Mouse (Mus musculus) hindbrain, postnatal 0 days (tissue): ENCODE measurements around the gene Ostm1. TPM values are rescaled to one million over a fixed set of nuclear protein-coding genes. Genes with fewer than 3 reads are reported as not detected.
A peak's percentile ranks its signal among the peaks of the same experiment; 100 is the strongest.

Experiments
- ATAC-seq: fragments of 200-750 bp; cut with Nextera tagmentation; 2 replicates; pipeline ENCODE4 v1.8.0; 2017; ENCODE audit warnings: mild to moderate bottlenecking, moderate TSS enrichment, moderate library complexity
- DNase-seq: peaks from one replicate; pipeline ENCODE4 v3.0.0-alpha.2; 2015; ENCODE audit warnings: low spot score
- H3K27ac ChIP-seq: fragments of 300-500 bp; sonication (generic); 2 replicates; pipeline ENCODE4 v1.5.1; 2014; ENCODE audit warnings: mild to moderate bottlenecking
- H3K27me3 ChIP-seq: fragments of 300-500 bp; sonication (generic); 2 replicates; pipeline ENCODE4 v1.6.1; 2014; ENCODE audit warnings: low read length, mixed read lengths; ENCODE audit not compliant: insufficient read depth
- H3K36me3 ChIP-seq: fragments of 300-500 bp; sonication (generic); 2 replicates; pipeline ENCODE4 v1.6.1; 2014; ENCODE audit warnings: low read length, mixed read lengths; ENCODE audit not compliant: insufficient read depth
- H3K4me1 ChIP-seq: fragments of 300-500 bp; sonication (generic); 2 replicates; pipeline ENCODE4 v1.6.1; 2014; ENCODE audit warnings: antibody characterized with exemption, low read length, mixed read lengths; ENCODE audit not compliant: insufficient read depth
- H3K4me2 ChIP-seq: fragments of 300-500 bp; sonication (generic); 2 replicates; pipeline ENCODE4 v1.6.1; 2014; ENCODE audit warnings: low read depth, mild to moderate bottlenecking, low read length, moderate library complexity, mixed read lengths
- H3K4me3 ChIP-seq: fragments of 300-500 bp; sonication (generic); 2 replicates; pipeline ENCODE4 v1.5.1; 2014; ENCODE audit warnings: low read length
- H3K9ac ChIP-seq: fragments of 300-500 bp; sonication (generic); replicated peaks from 2 replicates; pipeline ENCODE4 v1.6.1; 2014; ENCODE audit warnings: mild to moderate bottlenecking, low read length, moderate library complexity, mixed read lengths
- H3K9me3 ChIP-seq: fragments of 300-500 bp; sonication (generic); 2 replicates; pipeline ENCODE4 v1.6.1; 2016; ENCODE audit warnings: low read length, mixed read lengths
- CTCF ChIP-seq: IDR thresholded peaks from 2 replicates; pipeline ENCODE4 v1.5.1; 2016; ENCODE audit warnings: antibody characterized with exemption, control low read depth, low read depth
- whole genome bisulfite sequencing: fragments of 180-500 bp; shearing (Covaris S2); extraction: QIAGEN DNeasy Blood & Tissue Kit; methylation state at CpG from one replicate; pipeline ENCODE4 v1.1.7; 2014; 5-methylcytosine and 5-hydroxymethylcytosine counted together
- polyA plus RNA-seq: library from polyadenylated mRNA; unstranded; fragments of >200 nt; fragmentation: Nextera tagmentation; extraction: Ambion mirVana; gene quantifications from 2 replicates; pipeline ENCODE4 v1.2.1, GENCODE M21; 2015
- total RNA-seq: library from RNA; depleted of rRNA; stranded (reverse); fragments of >200 nt; gene quantifications from 2 replicates; pipeline ENCODE4 v1.2.3, GENCODE M21; 2014

The Ostm1 gene
- total and polyA plus RNA-seq, 2 experiments from 2014 or later: 36.8 to 43.1 TPM

DNA sequence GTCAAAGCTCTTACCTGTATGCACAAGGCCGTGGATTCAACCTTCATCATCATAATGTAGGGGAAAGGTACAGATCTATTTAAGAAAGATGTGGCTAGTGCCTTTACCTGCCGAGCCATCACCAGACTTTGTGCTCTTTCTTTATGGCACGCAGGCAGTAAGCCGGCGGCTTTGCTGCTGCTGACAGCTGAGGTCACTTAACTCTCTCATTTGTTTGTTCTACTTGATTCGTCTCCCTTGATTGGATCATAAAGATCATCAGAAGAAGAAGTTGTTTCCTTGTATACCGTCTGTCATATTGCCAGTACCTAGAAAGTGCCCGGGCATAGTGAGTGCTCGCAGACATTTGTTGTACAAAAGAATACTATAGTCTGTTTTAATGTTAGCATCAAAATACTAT, 114.8 kb downstream of the Ostm1 start:
- Histone ChIP-seq H3K4me2 (no peak overlapping the region), H3K9ac (no peak overlapping the region), H3K4me1 (no peaks in the 10 kb centered on the region), H3K9me3 (no peaks in the 10 kb centered on the region), H3K27ac (no peak overlapping the region), H3K36me3 (peaks cover 15% of the 10 kb centered on the region; the same call in 1 of the 2 replicates), H3K4me3 (no peak overlapping the region), H3K27me3 (no peaks in the 10 kb centered on the region)
- no peak for ATAC-seq
- 92% methylated on average over 9 of the region's 9 CpGs for WGBS
- TF ChIP-seq CTCF: no peak
- no peak for DNase-seq

DNA sequence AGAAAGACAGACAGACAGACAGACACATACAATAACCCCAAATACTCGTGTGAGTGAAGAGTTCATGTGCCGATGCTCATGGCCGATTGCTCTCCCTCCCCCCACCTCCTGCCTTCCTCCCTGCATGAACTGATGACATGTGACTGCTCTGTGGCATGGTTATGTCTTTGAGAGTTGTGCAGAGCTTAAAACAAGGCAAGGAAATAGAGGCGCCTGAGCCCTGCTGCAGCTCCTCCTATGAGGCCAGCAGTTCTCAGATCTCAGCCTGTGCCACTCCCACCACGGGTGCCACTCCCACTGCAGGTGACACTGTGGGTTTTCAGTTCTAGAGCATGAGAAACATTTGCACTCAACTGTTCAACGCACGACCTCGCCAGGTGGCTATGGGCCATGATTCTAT, 115.4 kb downstream of the Ostm1 start:
- DNase-seq (no peak), ATAC-seq (no peak)
- Histone ChIP-seq H3K4me2 (no peak overlapping the region), H3K4me3 (no peak overlapping the region), H3K27me3 (no peaks in the 10 kb centered on the region), H3K4me1 (no peaks in the 10 kb centered on the region), H3K9me3 (no peaks in the 10 kb centered on the region), H3K27ac (no peak overlapping the region), H3K36me3 (peaks cover 17% of the 10 kb centered on the region; the same call in 1 of the 2 replicates), H3K9ac (no peak overlapping the region)
- TF ChIP-seq CTCF: no peak
- 90% methylated on average over 8 of the region's 8 CpGs for WGBS

DNA sequence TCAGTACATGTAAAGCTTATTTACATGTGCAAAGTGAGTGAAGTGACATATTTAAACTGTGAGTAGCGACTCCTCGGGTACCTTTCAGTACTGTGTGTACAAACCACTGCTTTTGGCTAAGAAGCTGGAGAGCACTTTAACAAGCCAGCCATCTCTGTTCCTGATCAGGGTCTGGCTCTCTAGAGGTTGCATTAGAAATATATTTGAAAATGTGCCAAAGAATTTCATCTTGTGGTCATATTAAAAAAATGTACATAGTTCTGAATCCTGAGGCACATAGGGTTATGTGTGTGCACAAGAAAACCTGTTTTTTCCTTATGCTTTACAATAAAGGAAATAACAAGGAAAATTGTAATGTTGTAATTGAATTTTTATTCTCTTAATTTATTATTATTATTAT, 118.5 kb downstream of the Ostm1 start:
- Histone ChIP-seq H3K9ac (no peak overlapping the region), H3K9me3 (no peaks in the 10 kb centered on the region), H3K4me2 (no peak overlapping the region), H3K36me3 (peaks cover 21% of the 10 kb centered on the region; the same call in 1 of the 2 replicates), H3K4me1 (no peaks in the 10 kb centered on the region), H3K4me3 (no peak overlapping the region), H3K27me3 (no peaks in the 10 kb centered on the region), H3K27ac (no peak overlapping the region)
- DNase-seq (no peak), ATAC-seq (no peak)
- 91% methylated on average over 2 of the region's 2 CpGs for WGBS
- no peak for TF ChIP-seq CTCF

DNA sequence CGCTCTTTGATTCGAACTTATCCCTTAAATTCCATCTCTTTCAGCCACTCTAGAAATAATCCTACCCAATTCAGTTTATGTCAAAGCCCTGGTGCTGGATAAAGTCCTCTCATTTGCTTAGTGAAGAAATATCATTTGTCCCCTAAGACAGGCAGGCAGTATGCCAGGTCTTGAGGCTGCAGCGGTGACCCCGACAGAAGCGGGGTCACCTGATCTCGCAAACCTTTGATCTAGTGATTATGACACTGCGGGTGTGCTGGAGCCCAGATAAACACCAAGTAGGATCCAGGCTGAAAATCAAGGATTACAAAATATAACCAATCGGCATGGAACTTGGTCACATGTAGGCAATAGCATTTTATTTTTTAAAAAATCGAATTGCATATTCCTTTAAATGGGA, 131.1 kb downstream of the Ostm1 start:
- ATAC-seq: no peak
- no peak overlapping the region for H3K4me3 ChIP-seq
- no peak overlapping the region for H3K9ac ChIP-seq
- H3K4me2 ChIP-seq: peak overlapping the region; percentile 42; the same call in 1 of the 2 replicates
- H3K4me1 ChIP-seq: 0 out of 2 replicates have a peak, but pooled peaks cover 3% of the 10 kb centered on the region
- 21% methylated on average over 9 of the region's 9 CpGs for WGBS
- H3K36me3 ChIP-seq: no peaks in the 10 kb centered on the region
- H3K9me3 ChIP-seq: peaks cover 3% of the 10 kb centered on the region; the same call in 1 of the 2 replicates
- no peak for DNase-seq
- no peaks in the 10 kb centered on the region for H3K27me3 ChIP-seq
- TF ChIP-seq CTCF: no peak
- no peak overlapping the region for H3K27ac ChIP-seq

DNA sequence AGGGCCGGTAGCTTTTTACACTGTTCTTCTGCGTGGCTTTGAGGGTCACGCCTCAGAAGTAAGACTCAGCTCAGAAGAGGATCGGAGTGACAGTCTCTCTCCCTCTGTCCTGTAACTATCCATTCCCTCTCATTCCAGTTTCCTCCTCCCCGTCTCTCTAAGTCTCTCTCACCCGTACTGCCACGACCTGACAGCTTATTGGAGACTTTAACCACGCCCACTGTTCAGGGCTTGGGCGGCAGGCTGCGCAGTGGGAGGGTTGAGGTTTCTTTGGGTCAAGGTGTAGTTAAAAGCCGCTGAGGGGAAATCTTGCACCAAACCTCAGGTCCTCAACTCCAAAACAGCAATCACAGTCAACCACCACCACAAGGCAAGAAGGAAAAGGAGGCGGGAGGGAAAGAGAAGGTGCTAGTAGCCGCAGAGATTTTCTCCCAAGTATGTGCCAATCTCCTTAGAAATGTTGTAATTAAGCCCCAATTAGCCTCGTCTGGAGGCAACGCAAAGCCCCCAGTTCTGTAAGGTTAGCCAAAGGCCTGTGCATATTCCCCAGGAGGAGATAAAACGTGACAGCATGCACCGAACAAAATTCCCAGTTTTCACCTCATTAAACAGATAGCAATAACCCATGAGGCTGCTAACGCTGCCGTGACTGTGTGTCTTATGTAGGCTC, 131.9 kb downstream of the Ostm1 start:
- no peaks in the 10 kb centered on the region for H3K27me3 ChIP-seq
- DNase-seq (no peak), ATAC-seq (no peak)
- H3K4me2 ChIP-seq: peak overlapping the region; percentile 42
- H3K36me3 ChIP-seq: no peaks in the 10 kb centered on the region
- no peak overlapping the region for H3K4me3 ChIP-seq
- no peak overlapping the region for H3K27ac ChIP-seq
- H3K4me1 ChIP-seq: 0 out of 2 replicates have a peak, but pooled peaks cover 3% of the 10 kb centered on the region
- no peak overlapping the region for H3K9ac ChIP-seq
- TF ChIP-seq CTCF: no peak
- no peaks in the 10 kb centered on the region for H3K9me3 ChIP-seq
- WGBS: 22% methylated on average over 19 of the region's 19 CpGs

DNA sequence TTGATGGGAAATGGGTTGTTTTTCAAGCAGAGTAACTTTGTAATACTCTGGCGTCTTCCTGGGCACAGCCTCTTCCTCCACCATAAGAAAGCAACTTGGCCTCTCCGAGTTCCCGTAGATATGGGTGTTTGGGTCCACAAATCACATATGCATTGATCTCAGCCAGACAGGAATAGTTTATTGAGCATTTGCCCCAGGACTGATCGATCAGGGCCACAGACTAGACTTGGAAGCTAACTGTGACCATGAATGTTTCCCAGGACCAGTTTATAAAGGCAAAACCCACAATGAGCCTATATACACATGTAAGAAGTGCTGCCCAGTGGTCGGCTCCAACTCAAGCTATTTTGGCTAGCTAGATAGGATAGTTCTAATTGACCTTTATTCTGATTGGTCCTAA, 138.5 kb downstream of the Ostm1 start:
- H3K27me3 ChIP-seq: no peaks in the 10 kb centered on the region
- no peak overlapping the region for H3K4me2 ChIP-seq
- TF ChIP-seq CTCF: no peak
- DNase-seq (no peak), ATAC-seq (no peak)
- H3K27ac ChIP-seq: no peak overlapping the region
- no peaks in the 10 kb centered on the region for H3K9me3 ChIP-seq
- H3K4me1 ChIP-seq: no peaks in the 10 kb centered on the region
- H3K9ac ChIP-seq: no peak overlapping the region
- H3K4me3 ChIP-seq: no peak overlapping the region
- no peaks in the 10 kb centered on the region for H3K36me3 ChIP-seq
- 91% methylated on average over 5 of the region's 5 CpGs for WGBS
